Mouse (Mus musculus) erythroblast, embryonic 14.5 days (primary cell): ENCODE data around the gene Ric1.

Experiments used
- GATA1 ChIP-seq: IDR thresholded peaks from 2 replicates; pipeline ENCODE4 v1.6.1; 2012; ENCODE audit warnings: low read length, inconsistent platforms, mixed read lengths
- TAL1 ChIP-seq: IDR thresholded peaks from 3 replicates; pipeline ENCODE4 v1.6.1; 2012; ENCODE audit warnings: low read length, inconsistent platforms, mixed read lengths

GRCm38 (mm10) chr19:29472424-29472823 lies 49.7 kb upstream of the Ric1 start:
- TF ChIP-seq GATA1 (no peak), TAL1 (no peak)
